Mouse (Mus musculus) heart, adult 2 months (tissue): ENCODE results near the gene A530084C06Rik.

Experiments used
- EP300 ChIP-seq: fragments of 200-500 bp; IDR thresholded peaks from 2 replicates; pipeline ENCODE4 v1.6.1; 2011; ENCODE audit warnings: low read depth, low read length, control low read depth; ENCODE audit not compliant: insufficient read depth
- POLR2A ChIP-seq: fragments of 200-500 bp; IDR thresholded peaks from 2 replicates; pipeline ENCODE4 v1.6.1; 2011; ENCODE audit warnings: mild to moderate bottlenecking, low read depth, low read length, control low read depth; ENCODE audit not compliant: insufficient read depth

DNA sequence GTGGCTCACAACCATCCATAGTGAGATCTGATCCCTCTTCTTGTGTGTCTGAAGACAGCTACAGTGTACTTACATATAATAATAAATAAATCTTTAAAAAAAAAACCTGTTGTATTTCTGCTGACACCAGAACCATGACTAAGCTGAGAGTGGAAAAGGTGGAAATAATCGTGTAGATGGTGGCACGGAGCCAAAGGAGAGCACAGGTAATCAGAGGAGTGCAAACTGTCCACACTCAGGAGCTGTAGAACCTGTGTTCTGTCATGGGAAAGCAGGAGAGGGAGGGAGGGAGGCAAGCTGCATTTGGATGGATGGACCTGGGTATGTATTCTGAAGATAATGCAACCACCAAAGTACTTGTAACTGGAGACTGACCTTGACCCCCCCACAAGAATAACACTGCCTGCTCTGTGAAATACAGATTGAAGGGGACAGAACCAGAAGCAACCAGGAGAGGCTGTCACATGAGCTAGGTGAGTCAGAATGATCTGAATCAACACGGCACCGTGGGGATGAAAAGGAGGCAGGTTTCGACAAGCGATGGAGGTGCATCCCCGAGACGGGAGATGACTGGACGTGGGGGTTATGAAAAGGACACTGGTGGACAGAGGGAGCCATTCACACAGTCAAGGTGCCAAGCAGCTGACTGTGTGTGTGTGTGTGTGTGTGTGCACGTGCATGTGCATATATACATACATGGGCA lies 13.8 kb upstream of the A530084C06Rik start:
- no peak for TF ChIP-seq EP300
- TF ChIP-seq POLR2A, result no peak
